Mouse (Mus musculus) embryonic facial prominence, embryonic 15.5 days (tissue): ENCODE results near the gene Tbc1d5. TPM values are rescaled to one million over a fixed set of nuclear protein-coding genes. Genes with fewer than 3 reads are reported as not detected.

Experiments
- ATAC-seq: fragments of 200-750 bp; cut with Nextera tagmentation; 2 replicates; pipeline ENCODE4 v1.8.0; 2017; ENCODE audit warnings: low read depth, moderate TSS enrichment; ENCODE audit not compliant: insufficient number of reproducible peaks, low FRiP score, low TSS enrichment
- H3K27ac ChIP-seq: fragments of 300-500 bp; sonication (generic); replicated peaks from 2 replicates; pipeline ENCODE4 v1.5.1; 2015; ENCODE audit warnings: mild to moderate bottlenecking, inconsistent platforms
- H3K27me3 ChIP-seq: fragments of 300-500 bp; sonication (generic); 2 replicates; pipeline ENCODE4 v1.6.1; 2015; ENCODE audit warnings: inconsistent platforms
- H3K36me3 ChIP-seq: fragments of 300-500 bp; sonication (generic); 2 replicates; pipeline ENCODE4 v1.6.1; 2015; ENCODE audit warnings: mild to moderate bottlenecking, inconsistent platforms
- H3K4me1 ChIP-seq: fragments of 300-500 bp; sonication (generic); 2 replicates; pipeline ENCODE4 v1.6.1; 2015; ENCODE audit warnings: inconsistent platforms
- H3K4me2 ChIP-seq: fragments of 300-500 bp; sonication (generic); replicated peaks from 2 replicates; pipeline ENCODE4 v1.6.1; 2015; ENCODE audit warnings: mild to moderate bottlenecking, inconsistent platforms
- H3K4me3 ChIP-seq: fragments of 300-500 bp; sonication (generic); replicated peaks from 2 replicates; pipeline ENCODE4 v1.5.1; 2015; ENCODE audit warnings: mild to moderate bottlenecking, inconsistent platforms
- H3K9ac ChIP-seq: fragments of 300-500 bp; sonication (generic); 2 replicates; pipeline ENCODE4 v1.6.1; 2015; ENCODE audit warnings: inconsistent platforms
- H3K9me3 ChIP-seq: fragments of 300-500 bp; sonication (generic); replicated peaks from 2 replicates; pipeline ENCODE4 v1.6.1; 2016; ENCODE audit warnings: inconsistent platforms
- WGBS: fragments of 180-500 bp; shearing (Covaris S2); methylation state at CpG from one replicate; pipeline ENCODE4 v1.1.7; 2015; 5-methylcytosine and 5-hydroxymethylcytosine counted together
- polyA plus RNA-seq: library from polyadenylated mRNA; unstranded; fragments of >200 nt; fragmentation: Nextera tagmentation; extraction: Ambion mirVana; gene quantifications from 2 replicates; pipeline ENCODE4 v1.2.1, GENCODE M21; 2015

Gene Tbc1d5
- polyA plus RNA-seq, 1 experiment from 2014 or later: 11.7 TPM

DNA sequence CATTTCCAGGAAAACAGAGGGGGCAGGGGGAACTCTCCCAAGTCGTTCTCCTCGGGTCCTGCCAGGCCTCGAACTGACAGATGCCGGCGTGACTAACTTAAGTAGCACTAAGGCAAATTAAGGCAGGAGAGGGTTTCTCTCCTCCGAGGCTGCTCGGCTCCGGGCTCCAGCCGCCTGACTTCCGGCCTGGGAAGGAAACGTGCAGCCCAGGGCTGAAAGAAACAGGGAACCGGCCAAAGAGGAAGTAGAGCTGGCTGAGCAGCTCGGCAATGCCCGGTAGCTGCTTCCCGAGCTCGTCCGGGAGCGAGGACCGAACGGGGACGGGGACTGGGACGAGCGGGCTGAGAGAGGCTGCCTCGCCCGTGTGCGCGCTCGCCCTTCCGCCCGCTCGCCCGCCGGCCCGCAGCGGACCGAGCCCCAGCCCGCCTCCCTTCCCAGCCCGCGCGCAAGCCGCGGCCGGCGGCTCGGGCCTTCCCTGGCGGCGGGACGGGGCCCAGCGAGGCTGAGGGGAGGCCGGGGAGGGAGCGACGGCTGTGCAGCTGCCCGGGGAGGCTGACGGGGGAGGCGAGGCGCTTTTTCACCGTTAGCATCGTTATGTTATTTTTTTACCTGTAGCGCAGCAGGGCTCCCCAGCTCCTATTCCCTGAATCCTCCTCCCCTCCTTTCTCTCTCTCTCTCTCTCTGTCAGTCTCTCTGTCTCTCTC lies 509 bp downstream of the Tbc1d5 start:
- no peaks in the 10 kb centered on the region for H3K36me3 ChIP-seq
- H3K4me2 ChIP-seq: peak overlapping the region; percentile 63
- H3K27ac ChIP-seq: peak overlapping the region; percentile 97
- H3K4me1 ChIP-seq: no peaks in the 10 kb centered on the region
- H3K4me3 ChIP-seq: peak overlapping the region; percentile 82
- WGBS: 0% methylated on average over 59 of the region's 59 CpGs
- H3K9ac ChIP-seq: peak overlapping the region; percentile 90
- ATAC-seq: peak; percentile 81
- no peaks in the 10 kb centered on the region for H3K9me3 ChIP-seq
- H3K27me3 ChIP-seq: no peaks in the 10 kb centered on the region

DNA sequence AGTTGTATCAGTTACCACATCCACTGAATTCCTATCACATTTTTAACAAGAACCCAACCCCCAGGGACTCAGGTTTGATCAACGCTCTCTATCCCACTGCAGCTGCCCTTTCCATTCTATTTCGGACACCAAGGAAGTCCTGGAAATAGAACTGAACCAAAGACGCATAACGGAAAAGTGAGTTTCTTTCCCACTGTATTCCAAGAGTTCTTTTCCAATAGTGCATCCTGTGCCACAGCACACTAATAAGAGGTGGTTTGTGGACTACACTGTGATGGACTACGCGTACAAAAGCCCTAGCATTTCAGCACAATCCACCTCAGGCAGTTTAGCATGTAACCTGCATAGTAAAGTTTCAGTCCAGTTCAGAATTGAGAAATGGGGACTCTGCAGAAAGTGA lies 1.2 kb downstream of the Tbc1d5 start:
- Histone ChIP-seq H3K4me3 (peak overlapping the region; percentile 82), H3K9me3 (no peaks in the 10 kb centered on the region), H3K36me3 (no peaks in the 10 kb centered on the region), H3K27me3 (no peaks in the 10 kb centered on the region), H3K9ac (peak overlapping the region; percentile 90; the same call in 1 of the 2 replicates), H3K4me1 (no peaks in the 10 kb centered on the region), H3K4me2 (peak overlapping the region; percentile 63), H3K27ac (peak overlapping the region; percentile 97)
- WGBS: 43% methylated on average over 6 of the region's 6 CpGs
- no peak for ATAC-seq

- Histone ChIP-seq H3K4me1 (no peaks in the 10 kb centered on the region), H3K27ac (no peak overlapping the region), H3K36me3 (no peaks in the 10 kb centered on the region), H3K4me3 (no peak overlapping the region), H3K27me3 (no peaks in the 10 kb centered on the region), H3K9me3 (no peaks in the 10 kb centered on the region), H3K9ac (no peak overlapping the region), H3K4me2 (no peak overlapping the region)
- WGBS: 92% methylated on average over 1 of the region's 1 CpGs
- ATAC-seq: no peak
These were observed 6.8 kb downstream of the Tbc1d5 start for GRCm38 (mm10) chr17:51172332-51172731.

DNA sequence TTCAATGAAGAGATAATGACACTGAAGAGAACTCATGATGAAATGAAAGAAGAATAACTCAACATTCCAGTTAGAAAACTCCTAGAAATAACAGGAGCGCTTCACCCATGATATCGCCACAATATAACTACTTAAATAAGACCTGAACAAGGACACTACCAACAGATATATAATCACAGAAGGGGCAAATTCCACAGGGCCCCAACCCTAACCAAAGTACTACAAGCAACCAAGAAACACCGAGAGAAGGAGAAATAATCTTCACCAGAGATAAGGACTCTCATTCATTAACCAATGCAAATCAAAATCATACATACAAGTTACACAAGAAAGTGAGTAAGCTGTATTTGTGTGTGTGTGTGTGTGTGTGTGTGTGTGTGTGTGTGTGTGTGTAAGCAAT lies 7.6 kb downstream of the Tbc1d5 start:
- Histone ChIP-seq H3K4me2 (no peak overlapping the region), H3K27ac (no peak overlapping the region), H3K4me3 (no peak overlapping the region), H3K36me3 (no peaks in the 10 kb centered on the region), H3K9me3 (no peaks in the 10 kb centered on the region), H3K9ac (no peak overlapping the region), H3K27me3 (no peaks in the 10 kb centered on the region), H3K4me1 (no peaks in the 10 kb centered on the region)
- ATAC-seq: no peak
- 93% methylated on average over 3 of the region's 3 CpGs for WGBS

- Histone ChIP-seq H3K9me3 (no peaks in the 10 kb centered on the region), H3K36me3 (no peaks in the 10 kb centered on the region), H3K27me3 (no peaks in the 10 kb centered on the region), H3K27ac (no peak overlapping the region), H3K4me1 (no peaks in the 10 kb centered on the region), H3K4me3 (no peak overlapping the region), H3K4me2 (no peak overlapping the region), H3K9ac (no peak overlapping the region)
- 80% methylated on average over 4 of the region's 4 CpGs for WGBS
- ATAC-seq: no peak
These were observed 9.2 kb downstream of the Tbc1d5 start for GRCm38 (mm10) chr17:51169911-51170310.

GRCm38 (mm10) chr17:51162366-51162765 lies 16.8 kb downstream of the Tbc1d5 start:
- Histone ChIP-seq H3K9ac (no peak overlapping the region), H3K4me1 (no peaks in the 10 kb centered on the region), H3K9me3 (no peaks in the 10 kb centered on the region), H3K36me3 (no peaks in the 10 kb centered on the region), H3K27me3 (no peaks in the 10 kb centered on the region), H3K27ac (no peak overlapping the region), H3K4me2 (no peak overlapping the region), H3K4me3 (no peak overlapping the region)
- ATAC-seq: no peak

DNA sequence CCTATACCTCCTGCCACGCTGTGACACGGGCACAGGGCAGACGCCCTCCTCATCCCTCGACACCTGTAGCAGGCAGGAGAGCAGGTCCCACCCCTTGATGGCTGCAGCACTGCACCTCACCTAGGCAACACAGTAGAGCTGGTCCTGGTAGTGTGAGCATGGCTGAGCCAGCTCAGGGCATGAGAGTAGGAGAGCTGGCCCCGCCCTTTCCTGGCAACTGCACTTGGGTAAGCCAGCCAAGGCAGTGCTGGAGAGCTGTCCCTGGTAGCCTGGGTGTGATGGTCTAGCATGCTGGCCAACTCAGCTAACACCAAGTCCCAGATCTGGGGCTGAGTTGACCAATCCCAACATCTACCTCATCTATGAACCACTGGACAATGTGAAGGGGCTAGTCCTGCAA lies 19.9 kb downstream of the Tbc1d5 start:
- no peak overlapping the region for H3K4me3 ChIP-seq
- 83% methylated on average over 5 of the region's 5 CpGs for WGBS
- no peaks in the 10 kb centered on the region for H3K9me3 ChIP-seq
- no peak overlapping the region for H3K27ac ChIP-seq
- no peak overlapping the region for H3K9ac ChIP-seq
- H3K36me3 ChIP-seq: no peaks in the 10 kb centered on the region
- no peaks in the 10 kb centered on the region for H3K4me1 ChIP-seq
- no peaks in the 10 kb centered on the region for H3K27me3 ChIP-seq
- no peak overlapping the region for H3K4me2 ChIP-seq
- no peak for ATAC-seq

GRCm38 (mm10) chr17:51150999-51151398 lies 28.2 kb downstream of the Tbc1d5 start:
- H3K4me1 ChIP-seq: no peaks in the 10 kb centered on the region
- H3K9me3 ChIP-seq: no peaks in the 10 kb centered on the region
- H3K36me3 ChIP-seq: no peaks in the 10 kb centered on the region
- 54% methylated on average over 3 of the region's 3 CpGs for WGBS
- no peak for ATAC-seq
- no peak overlapping the region for H3K27ac ChIP-seq
- H3K9ac ChIP-seq: no peak overlapping the region
- no peak overlapping the region for H3K4me3 ChIP-seq
- no peak overlapping the region for H3K4me2 ChIP-seq
- no peaks in the 10 kb centered on the region for H3K27me3 ChIP-seq

- 95% methylated on average over 4 of the region's 4 CpGs for WGBS
- Histone ChIP-seq H3K9ac (no peak overlapping the region), H3K4me1 (no peaks in the 10 kb centered on the region), H3K9me3 (no peaks in the 10 kb centered on the region), H3K27me3 (no peaks in the 10 kb centered on the region), H3K4me3 (no peak overlapping the region), H3K27ac (no peak overlapping the region), H3K4me2 (no peak overlapping the region), H3K36me3 (no peaks in the 10 kb centered on the region)
- no peak for ATAC-seq
These were observed 34.2 kb downstream of the Tbc1d5 start for GRCm38 (mm10) chr17:51144983-51145382.

DNA sequence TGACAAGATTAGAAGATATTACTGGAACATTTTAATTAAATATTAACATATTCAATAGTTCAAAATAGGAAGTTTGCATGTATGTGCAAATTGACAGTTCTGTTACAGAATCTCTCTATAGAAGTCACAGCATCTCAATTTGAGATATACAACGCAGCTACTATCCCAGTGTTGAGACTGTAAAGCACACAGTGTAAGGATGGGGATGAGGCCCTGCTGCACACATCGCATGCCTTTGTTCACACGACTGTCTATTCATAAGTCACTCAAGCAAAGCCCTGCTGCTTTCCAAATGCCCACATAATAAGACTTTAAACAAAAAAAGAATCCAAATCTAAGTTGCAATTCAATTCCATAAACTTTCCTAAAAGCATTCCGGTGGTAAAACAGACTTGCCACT lies 37.1 kb downstream of the Tbc1d5 start:
- Histone ChIP-seq H3K4me3 (no peak overlapping the region), H3K9ac (no peak overlapping the region), H3K9me3 (no peaks in the 10 kb centered on the region), H3K27me3 (no peaks in the 10 kb centered on the region), H3K27ac (no peak overlapping the region), H3K36me3 (no peaks in the 10 kb centered on the region), H3K4me2 (no peak overlapping the region), H3K4me1 (no peaks in the 10 kb centered on the region)
- WGBS: 77% methylated on average over 4 of the region's 4 CpGs
- ATAC-seq: no peak

DNA sequence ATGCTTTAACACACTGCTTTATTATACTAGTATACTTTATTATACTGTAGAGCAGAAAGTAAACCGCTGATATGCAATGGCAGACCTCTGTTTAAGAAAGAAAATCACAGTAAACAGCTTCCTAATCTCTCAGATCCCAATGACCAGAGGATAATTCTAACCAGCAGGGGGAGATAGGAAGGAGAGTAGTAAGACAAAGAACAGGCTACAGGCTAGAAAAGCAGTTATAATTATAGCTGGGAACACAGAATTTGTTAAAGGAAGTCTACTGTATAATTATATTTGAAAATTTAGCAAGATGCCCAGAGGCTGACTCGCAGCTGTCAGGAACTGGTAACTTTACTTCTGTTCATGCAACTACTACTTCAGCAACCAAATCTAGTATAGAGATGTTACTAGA lies 68.0 kb downstream of the Tbc1d5 start:
- Histone ChIP-seq H3K27me3 (no peaks in the 10 kb centered on the region), H3K4me3 (no peak overlapping the region), H3K4me1 (no peaks in the 10 kb centered on the region), H3K9ac (no peak overlapping the region), H3K4me2 (no peak overlapping the region), H3K9me3 (no peaks in the 10 kb centered on the region), H3K27ac (no peak overlapping the region), H3K36me3 (no peaks in the 10 kb centered on the region)
- no peak for ATAC-seq
- 64% methylated on average over 2 of the region's 2 CpGs for WGBS

DNA sequence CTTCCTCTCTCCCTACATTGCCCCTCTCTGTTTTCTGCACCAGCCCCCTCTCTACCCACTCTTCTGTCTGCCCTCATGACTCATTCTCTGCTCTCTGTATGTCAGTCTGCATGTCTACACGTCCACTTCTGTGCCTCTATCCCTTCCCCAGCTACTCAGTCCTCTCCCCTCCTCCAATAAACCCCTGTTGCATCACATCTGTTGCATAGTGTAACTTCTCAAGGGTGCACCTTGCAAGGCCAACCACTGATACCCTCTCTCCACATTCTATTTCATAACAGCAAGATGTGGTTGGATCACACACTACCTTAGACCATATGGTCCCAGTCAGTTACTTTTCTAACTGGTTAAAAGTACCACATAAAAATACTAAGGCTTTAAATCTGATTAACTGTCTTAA lies 74.9 kb downstream of the Tbc1d5 start:
- Histone ChIP-seq H3K4me3 (no peak overlapping the region), H3K9me3 (no peaks in the 10 kb centered on the region), H3K27ac (no peak overlapping the region), H3K36me3 (no peaks in the 10 kb centered on the region), H3K9ac (no peak overlapping the region), H3K4me1 (no peaks in the 10 kb centered on the region), H3K4me2 (no peak overlapping the region), H3K27me3 (no peaks in the 10 kb centered on the region)
- 84% methylated on average over 1 of the region's 1 CpGs for WGBS
- no peak for ATAC-seq
